Mouse (Mus musculus) MEL (cell line): Measurements from ENCODE around the gene Exoc3l2. TPM values are rescaled to one million over a fixed set of nuclear protein-coding genes. Genes with fewer than 3 reads are reported as not detected.

Source experiments
- DNase-seq: peaks from one replicate; pipeline ENCODE4 v3.0.0; 2011; ENCODE audit warnings: low read depth, low spot score
- H3K27ac ChIP-seq: 2 replicates; pipeline ENCODE4 v1.5.1; 2012; ENCODE audit warnings: low read depth, mild to moderate bottlenecking, control low read depth, low read length, moderate library complexity; ENCODE audit not compliant: control insufficient read depth
- H3K27me3 ChIP-seq, 2 experiments: fragments of 150-350 bp in 1 of 2; sonication (generic) in 1 of 2; 2 replicates each; pipeline ENCODE4 v1.6.1; 2012; ENCODE audit warnings: low read length in 2 of 2, mild to moderate bottlenecking in 2 of 2, improper control_type of control experiment in 1 of 2, moderate library complexity in 1 of 2; ENCODE audit not compliant: insufficient read depth in 2 of 2, control insufficient read depth in 1 of 2
- H3K36me3 ChIP-seq, 2 experiments: 2 replicates each; pipeline ENCODE4 v1.6.1; 2012 to 2014; ENCODE audit warnings: low read length in 2 of 2, improper control_type of control experiment in 1 of 2, inconsistent platforms in 1 of 2, mild to moderate bottlenecking in 1 of 2; ENCODE audit not compliant: insufficient read depth in 2 of 2, control insufficient read depth in 1 of 2
- H3K4me1 ChIP-seq, 2 experiments: fragments of 150-350 bp in 1 of 2; sonication (generic) in 1 of 2; 2 replicates each; pipeline ENCODE4 v1.6.1; 2012; ENCODE audit warnings: low read length in 2 of 2, improper control_type of control experiment in 1 of 2, mild to moderate bottlenecking in 1 of 2; ENCODE audit not compliant: insufficient read depth in 2 of 2, control insufficient read depth in 1 of 2
- H3K4me3 ChIP-seq, 2 experiments: fragments of 150-350 bp in 1 of 2; sonication (generic) in 1 of 2; 2 replicates each; pipeline ENCODE4 v1.5.1; 2012; ENCODE audit warnings: low read depth in 2 of 2, low read length in 2 of 2, mild to moderate bottlenecking in 2 of 2, moderate library complexity in 2 of 2, control low read depth in 1 of 2, improper control_type of control experiment in 1 of 2; ENCODE audit not compliant: control insufficient read depth in 1 of 2, insufficient read depth in 1 of 2
- H3K79me2 ChIP-seq: 2 replicates; pipeline ENCODE4 v1.6.1; 2012; ENCODE audit warnings: mild to moderate bottlenecking, low read length, moderate library complexity; ENCODE audit not compliant: control insufficient read depth, poor library complexity, insufficient read depth
- H3K9ac ChIP-seq: 2 replicates; pipeline ENCODE4 v1.6.1; 2012; ENCODE audit warnings: low read depth, mild to moderate bottlenecking, control low read depth, low read length, moderate library complexity; ENCODE audit not compliant: control insufficient read depth, poor library complexity, severe bottlenecking
- H3K9me3 ChIP-seq: fragments of 150-350 bp; sonication (generic); replicated peaks from 2 replicates; pipeline ENCODE4 v1.6.1; 2012; ENCODE audit warnings: mild to moderate bottlenecking, low read length, improper control_type of control experiment, moderate library complexity; ENCODE audit not compliant: insufficient read depth
- CHD1 ChIP-seq: IDR thresholded peaks from 2 replicates; pipeline ENCODE4 v1.6.1; 2012; ENCODE audit warnings: low read depth, mild to moderate bottlenecking, inconsistent platforms, low read length, improper control_type of control experiment
- CHD2 ChIP-seq: IDR thresholded peaks from 2 replicates; pipeline ENCODE4 v1.6.1; 2011; ENCODE audit warnings: low read length, improper control_type of control experiment
- ELF1 ChIP-seq: IDR thresholded peaks from 2 replicates; pipeline ENCODE4 v1.6.1; 2014; ENCODE audit warnings: low read depth, mild to moderate bottlenecking, inconsistent platforms, low read length, improper control_type of control experiment, moderate library complexity
- EP300 ChIP-seq, 2 experiments: IDR thresholded peaks; 2 replicates each; pipeline ENCODE4 v1.6.1; 2011; ENCODE audit warnings: improper control_type of control experiment in 2 of 2, low read length in 2 of 2, low read depth in 1 of 2, mild to moderate bottlenecking in 1 of 2
- ETS1 ChIP-seq: IDR thresholded peaks from 2 replicates; pipeline ENCODE4 v1.6.1; 2012; ENCODE audit warnings: low read depth, mild to moderate bottlenecking, inconsistent platforms, low read length, improper control_type of control experiment, moderate library complexity
- GABPA ChIP-seq: IDR thresholded peaks from 2 replicates; pipeline ENCODE4 v1.6.1; 2012; ENCODE audit warnings: low read depth, mild to moderate bottlenecking, inconsistent platforms, low read length, improper control_type of control experiment, moderate library complexity
- HCFC1 ChIP-seq: IDR thresholded peaks from 2 replicates; pipeline ENCODE4 v1.6.1; 2012; ENCODE audit warnings: low read depth, mild to moderate bottlenecking, inconsistent platforms, low read length, improper control_type of control experiment, moderate library complexity
- JUND ChIP-seq: IDR thresholded peaks from 2 replicates; pipeline ENCODE4 v1.6.1; 2011; ENCODE audit warnings: low read depth, mild to moderate bottlenecking, improper control_type of control experiment, low read length
- KAT2A ChIP-seq: conservative IDR thresholded peaks from 2 replicates; pipeline ENCODE4 v1.6.1; 2012; ENCODE audit warnings: low read depth, low read length, improper control_type of control experiment, inconsistent platforms
- MAX ChIP-seq: IDR thresholded peaks from 2 replicates; pipeline ENCODE4 v1.6.1; 2011; ENCODE audit warnings: low read length, improper control_type of control experiment
- MXI1 ChIP-seq: IDR thresholded peaks from 2 replicates; pipeline ENCODE4 v1.6.1; 2011; ENCODE audit warnings: mild to moderate bottlenecking, low read depth, low read length, improper control_type of control experiment
- NELFE ChIP-seq: IDR thresholded peaks from 2 replicates; pipeline ENCODE4 v1.6.1; 2011; ENCODE audit warnings: low read depth, low read length, improper control_type of control experiment
- NRF1 ChIP-seq: IDR thresholded peaks from 2 replicates; pipeline ENCODE4 v1.6.1; 2014; ENCODE audit warnings: low read depth, mild to moderate bottlenecking, inconsistent platforms, low read length, improper control_type of control experiment, moderate library complexity; ENCODE audit not compliant: poor library complexity, insufficient read depth, severe bottlenecking
- POLR2A ChIP-seq, 2 experiments: IDR thresholded peaks; 2 replicates each; pipeline ENCODE4 v1.6.1; 2011 to 2012; ENCODE audit warnings: low read length in 2 of 2, mild to moderate bottlenecking in 2 of 2, control low read depth in 1 of 2, improper control_type of control experiment in 1 of 2, low read depth in 1 of 2, moderate library complexity in 1 of 2; ENCODE audit not compliant: control insufficient read depth in 1 of 2, insufficient read depth in 1 of 2, poor library complexity in 1 of 2
- POLR2AphosphoS2 ChIP-seq: IDR thresholded peaks from 2 replicates; pipeline ENCODE4 v1.6.1; 2011; ENCODE audit warnings: low read length, improper control_type of control experiment
- POLR2AphosphoS5 ChIP-seq: IDR thresholded peaks from 2 replicates; pipeline ENCODE4 v1.6.1; 2012; ENCODE audit warnings: low read depth, borderline replicate concordance, mild to moderate bottlenecking, inconsistent platforms, low read length, moderate library complexity, mixed read lengths
- RAD21 ChIP-seq: IDR thresholded peaks from 2 replicates; pipeline ENCODE4 v1.6.1; 2011; ENCODE audit warnings: mild to moderate bottlenecking, low read depth, low read length, improper control_type of control experiment
- RCOR1 ChIP-seq: IDR thresholded peaks from 2 replicates; pipeline ENCODE4 v1.6.1; 2012; ENCODE audit warnings: low read depth, mild to moderate bottlenecking, inconsistent platforms, low read length, improper control_type of control experiment
- SMC3 ChIP-seq: IDR thresholded peaks from 2 replicates; pipeline ENCODE4 v1.6.1; 2011; ENCODE audit warnings: low read depth, low read length, improper control_type of control experiment
- USF2 ChIP-seq, 2 experiments: IDR thresholded peaks; 2 replicates each; pipeline ENCODE4 v1.6.1; 2011 to 2012; ENCODE audit warnings: improper control_type of control experiment in 2 of 2, low read length in 2 of 2, borderline replicate concordance in 1 of 2, inconsistent platforms in 1 of 2, low read depth in 1 of 2, mild to moderate bottlenecking in 1 of 2; ENCODE audit not compliant: insufficient read depth in 1 of 2
- ZNF384 ChIP-seq: IDR thresholded peaks from 2 replicates; pipeline ENCODE4 v1.6.1; 2012; ENCODE audit warnings: low read depth, mild to moderate bottlenecking, inconsistent platforms, low read length, improper control_type of control experiment
- polyA plus RNA-seq, 2 experiments: library from polyadenylated mRNA; stranded (reverse) in 1 of 2; unstranded in 1 of 2; fragments of >175 nt in 1 of 2; fragments of >200 nt in 1 of 2; gene quantifications; 2 replicates each; pipeline versions ENCODE4 v1.2.1 to v1.2.4; 2012; ENCODE audit warnings: low replicate concordance in 2 of 2, low read depth in 1 of 2; ENCODE audit not compliant: insufficient read length in 2 of 2, insufficient read depth in 1 of 2, missing spikeins in 1 of 2
- total RNA-seq: library from RNA; depleted of rRNA; stranded (reverse); fragments of 300-350 nt; gene quantifications from 2 replicates; pipeline ENCODE4 v1.2.3, GENCODE M21; 2012

Gene Exoc3l2
- total and polyA plus RNA-seq, 3 experiments: 0.08 TPM; not detected in 1

GRCm38 (mm10) chr7:19455819-19456495, 7.2 kb upstream of the Exoc3l2 start:
- Histone ChIP-seq H3K4me3 (no peak overlapping the region), H3K27me3 (no peaks in the 10 kb centered on the region), H3K4me1 (0 out of 4 replicates have a peak, but pooled peaks cover 0 to 8% of the 10 kb centered on the region in 2 experiments), H3K79me2 (peaks cover 7% of the 10 kb centered on the region), H3K27ac (no peak overlapping the region), H3K9me3 (no peaks in the 10 kb centered on the region), H3K9ac (no peak overlapping the region), H3K36me3 (peaks cover 0 to 4% of the 10 kb centered on the region in 2 experiments; a peak in 1 of 4 replicates)
- TF ChIP-seq POLR2A (IDR thresholded peaks at IDR 0.05; ENCODE audit: control insufficient read depth in 1 of 2, insufficient read depth in 1 of 2, low read depth in 1 of 2, low read length in 2 of 2, poor library complexity in 1 of 2) (no peak), JUND (no peak), HCFC1 (no peak), RCOR1 (no peak), RAD21 (no peak), EP300 (IDR thresholded peaks at IDR 0.05; ENCODE audit: low read depth in 1 of 2, low read length in 2 of 2) (no peak), SMC3 (no peak), CHD2 (no peak), ELF1 (no peak), POLR2AphosphoS5 (no peak), ETS1 (no peak), ZNF384 (no peak), GABPA (no peak), CHD1 (no peak)
- no peak for DNase-seq

DNA sequence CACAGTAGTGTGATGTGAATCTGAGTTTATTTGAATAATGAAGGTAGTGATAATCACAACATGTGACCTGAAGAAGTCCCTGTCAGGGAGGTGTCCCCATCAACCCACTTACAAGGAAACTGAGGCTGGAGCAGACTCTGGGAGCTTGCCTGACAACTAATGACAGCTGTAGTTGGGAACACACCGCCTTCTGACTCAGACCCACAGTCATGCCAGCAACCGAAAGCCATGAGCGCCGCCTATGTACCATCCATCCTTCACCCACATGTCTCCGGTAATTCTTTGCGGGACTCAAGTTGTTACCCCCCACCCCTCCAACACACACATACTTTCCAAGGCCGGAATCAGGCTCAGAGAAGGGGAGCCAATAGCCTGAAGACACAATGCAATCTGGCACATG, 6.5 kb upstream of the Exoc3l2 start:
- DNase-seq: no peak
- 0 out of 4 replicates have a peak, but pooled peaks cover 0 to 8% of the 10 kb centered on the region in 2 experiments for H3K4me1 ChIP-seq
- no peaks in the 10 kb centered on the region for H3K27me3 ChIP-seq
- no peaks in the 10 kb centered on the region for H3K9me3 ChIP-seq
- TF ChIP-seq ELF1 (no peak), ETS1 (no peak), USF2 (IDR thresholded peaks at IDR 0.05; ENCODE audit: borderline replicate concordance in 1 of 2, insufficient read depth in 1 of 2, low read depth in 1 of 2, low read length in 2 of 2) (no peak), POLR2AphosphoS2 (no peak), POLR2A (IDR thresholded peaks at IDR 0.05; ENCODE audit: control insufficient read depth in 1 of 2, insufficient read depth in 1 of 2, low read depth in 1 of 2, low read length in 2 of 2, poor library complexity in 1 of 2) (no peak), HCFC1 (no peak), JUND (no peak), MAX (no peak), NRF1 (no peak), GABPA (no peak), NELFE (no peak), KAT2A (no peak), MXI1 (no peak)
- peaks cover 7% of the 10 kb centered on the region for H3K79me2 ChIP-seq
- H3K9ac ChIP-seq: no peak overlapping the region
- H3K27ac ChIP-seq: no peak overlapping the region
- no peak overlapping the region for H3K4me3 ChIP-seq
- H3K36me3 ChIP-seq: peaks cover 0 to 4% of the 10 kb centered on the region in 2 experiments; a peak in 1 of 4 replicates
